Mouse (Mus musculus): ENCODE measurements at regions not wholly inside any gene's neighbourhood (a gene's known extent, or its start where the extent isn't known, plus 50 kb on each side); places are given as distances from the start of the nearest gene placed in this dataset.

GRCm38 (mm10) chr12:9655794-9656193, 85.9 kb downstream of the Osr1 start:
- no peak for DNase-seq (ENCODE audit: low spot score)

GRCm38 (mm10) chr12:9656324-9656723, 86.4 kb downstream of the Osr1 start:
- no peak for DNase-seq (ENCODE audit: low spot score)

- no peak for DNase-seq (ENCODE audit: low spot score)
Measured at GRCm38 (mm10) chr12:9657199-9657766, 87.4 kb downstream of the Osr1 start.

GRCm38 (mm10) chr12:9657793-9658192, 87.9 kb downstream of the Osr1 start:
- DNase-seq (ENCODE audit: low spot score) = no peak

GRCm38 (mm10) chr12:9660299-9660698, 90.4 kb downstream of the Osr1 start:
- no peak for DNase-seq (ENCODE audit: low spot score)

- no peak for DNase-seq (ENCODE audit: low spot score)
Measured at GRCm38 (mm10) chr12:9688776-9689175, 118.9 kb downstream of the Osr1 start.

- DNase-seq (ENCODE audit: low spot score) = peak; percentile 18
Measured at GRCm38 (mm10) chr12:9689541-9689940, 119.6 kb downstream of the Osr1 start.

- DNase-seq (ENCODE audit: low spot score) = no peak
Measured at GRCm38 (mm10) chr12:9732921-9733320, 163.0 kb downstream of the Osr1 start.

- no peak for DNase-seq (ENCODE audit: low spot score)
Measured at GRCm38 (mm10) chr12:9744709-9745395, 174.9 kb downstream of the Osr1 start.

GRCm38 (mm10) chr12:9751261-9752078, 181.6 kb downstream of the Osr1 start:
- no peak for DNase-seq (ENCODE audit: low spot score)

- no peak for DNase-seq (ENCODE audit: low spot score)
Measured at GRCm38 (mm10) chr12:9752079-9752450, 182.1 kb downstream of the Osr1 start.

- no peak for DNase-seq (ENCODE audit: low spot score)
Measured at GRCm38 (mm10) chr12:9756411-9756810, 186.5 kb downstream of the Osr1 start.

GRCm38 (mm10) chr12:9760818-9761217, 190.9 kb downstream of the Osr1 start:
- no peak for DNase-seq (ENCODE audit: low spot score)

- DNase-seq (ENCODE audit: low spot score) = peak; percentile 13
Measured at GRCm38 (mm10) chr12:9762291-9762811, 192.4 kb downstream of the Osr1 start.

- DNase-seq (ENCODE audit: low spot score) = no peak
Measured at GRCm38 (mm10) chr12:9762842-9763241, 192.9 kb downstream of the Osr1 start.

GRCm38 (mm10) chr12:9770908-9771307, 201.0 kb downstream of the Osr1 start:
- DNase-seq (ENCODE audit: low spot score) = no peak

GRCm38 (mm10) chr12:9772875-9773274, 203.0 kb downstream of the Osr1 start:
- no peak for DNase-seq (ENCODE audit: low spot score)

GRCm38 (mm10) chr12:9802284-9802683, 232.4 kb downstream of the Osr1 start:
- no peak for DNase-seq (ENCODE audit: low spot score)

GRCm38 (mm10) chr12:9807406-9807805, 237.5 kb downstream of the Osr1 start:
- DNase-seq (ENCODE audit: low spot score) = peak; percentile 49

GRCm38 (mm10) chr12:9833273-9833672, 263.4 kb downstream of the Osr1 start:
- DNase-seq (ENCODE audit: low spot score) = no peak

- no peak for DNase-seq (ENCODE audit: low spot score)
Measured at GRCm38 (mm10) chr12:9839198-9839845, 269.4 kb downstream of the Osr1 start.

GRCm38 (mm10) chr12:9839949-9840348, 270.0 kb downstream of the Osr1 start:
- DNase-seq (ENCODE audit: low spot score) = no peak

All from heart, adult 8-10 months (tissue).